Mouse (Mus musculus) embryonic stem cell, embryonic (primary cell): ENCODE data around the gene Slc12a7.

ENCODE experiments used
- CTCF ChIA-PET, 4 experiments: fragments of 300-600 bp in 2 of 4; fragments of 350-600 bp in 2 of 4; sonication (Branson Sonifier 250); formaldehyde crosslinking; loops; one replicate each; lab custom pipeline; 2022; ENCODE audit warnings: inconsistent platforms in 2 of 4; lab: Charles Lee
- POLR2A ChIA-PET, 4 experiments: fragments of 300-600 bp in 2 of 4; fragments of 350-600 bp in 2 of 4; sonication (Branson Sonifier 250); formaldehyde crosslinking; loops; one replicate each; lab custom pipeline; 2022; ENCODE audit warnings: antibody characterized with exemption in 4 of 4, inconsistent platforms in 1 of 4; lab: Charles Lee

Gene Slc12a7

DNA sequence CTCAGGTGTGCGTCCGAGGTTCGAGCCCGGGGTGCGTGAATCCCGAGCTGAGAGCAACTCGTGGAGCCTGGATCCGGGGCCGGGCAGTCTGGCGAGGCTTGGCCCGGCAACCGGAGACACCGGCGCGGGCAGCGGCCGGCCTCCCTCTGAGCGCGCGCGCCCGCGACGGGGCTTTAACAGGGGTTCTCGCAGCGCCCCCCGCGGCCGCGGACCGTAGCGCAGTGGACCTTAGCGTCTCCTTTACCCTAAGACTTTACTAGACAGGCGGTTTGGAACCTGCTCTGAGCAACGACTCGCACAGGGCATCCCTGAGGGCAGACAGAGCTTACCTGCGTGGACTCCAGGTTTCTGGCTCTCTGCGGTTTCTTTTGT lies 114.6 kb downstream of the Slc12a7 start, which contains the start of gene Nkd2:
Gene Nkd2 (minus strand): TSS at position 167 of the 372 bp plus-strand sequence.
- ChIA-PET POLR2A (interaction anchor here in 3 of 4 experiments (0.7 to 3.1 kb wide), 19 partner anchors 8 to 215 kb away, joined by 3 to 11 read pairs (median 4); partner anchors contain the start of genes Brd9 (in 2 of the 3), Trip13 (in 2 of the 3), Cep72 (in 1 of the 3) and Tppp (in 1 of the 3)), CTCF (interaction anchor here in 3 of 4 experiments (0.5 to 2.3 kb wide), 16 partner anchors 9 to 1883 kb away, joined by 3 to 11 read pairs (median 4); partner anchors contain the start of genes Brd9 (in 1 of the 3) and Trip13 (in 1 of the 3))
